Mouse (Mus musculus) lung, postnatal 0 days (tissue): ENCODE results near the gene D430041D05Rik. TPM values are rescaled to one million over a fixed set of nuclear protein-coding genes. Genes with fewer than 3 reads are reported as not detected.
A peak's percentile ranks its signal among the peaks of the same experiment; 100 is the strongest.

Source experiments
- ATAC-seq: fragments of 200-750 bp; cut with Nextera tagmentation; 2 replicates; pipeline ENCODE4 v1.8.0; 2017; ENCODE audit warnings: moderate library complexity
- DNase-seq: peaks from one replicate; pipeline ENCODE4 v3.0.0-alpha.2; 2016; ENCODE audit warnings: low spot score
- H3K27ac ChIP-seq: fragments of 300-500 bp; sonication (generic); 2 replicates; pipeline ENCODE4 v1.5.1; 2014; ENCODE audit warnings: antibody characterized with exemption, mild to moderate bottlenecking, low read length, mixed read lengths
- H3K27me3 ChIP-seq: fragments of 300-500 bp; sonication (generic); replicated peaks from 2 replicates; pipeline ENCODE4 v1.6.1; 2014; ENCODE audit warnings: low read length, mixed read lengths; ENCODE audit not compliant: insufficient read depth
- H3K36me3 ChIP-seq: fragments of 300-500 bp; sonication (generic); 2 replicates; pipeline ENCODE4 v1.6.1; 2014; ENCODE audit warnings: low read length, mixed read lengths; ENCODE audit not compliant: insufficient read depth
- H3K4me1 ChIP-seq: fragments of 300-500 bp; sonication (generic); 2 replicates; pipeline ENCODE4 v1.6.1; 2014; ENCODE audit warnings: antibody characterized with exemption, low read depth, low read length, mixed read lengths; ENCODE audit not compliant: insufficient read depth
- H3K4me2 ChIP-seq: fragments of 300-500 bp; sonication (generic); replicated peaks from 2 replicates; pipeline ENCODE4 v1.6.1; 2014; ENCODE audit warnings: low read depth, mild to moderate bottlenecking, low read length, moderate library complexity, mixed read lengths
- H3K4me3 ChIP-seq: fragments of 300-500 bp; sonication (generic); 2 replicates; pipeline ENCODE4 v1.5.1; 2014; ENCODE audit warnings: low read depth, low read length
- H3K9ac ChIP-seq: fragments of 300-500 bp; sonication (generic); replicated peaks from 2 replicates; pipeline ENCODE4 v1.6.1; 2014; ENCODE audit warnings: low read depth, mild to moderate bottlenecking
- H3K9me3 ChIP-seq: fragments of 300-500 bp; sonication (generic); 2 replicates; pipeline ENCODE4 v1.6.1; 2016; ENCODE audit warnings: low read length, mixed read lengths
- CTCF ChIP-seq: IDR thresholded peaks from 2 replicates; pipeline ENCODE4 v1.5.1; 2016; ENCODE audit warnings: antibody characterized with exemption, mild to moderate bottlenecking
- EP300 ChIP-seq: IDR thresholded peaks from 2 replicates; pipeline ENCODE4 v1.6.1; 2016; ENCODE audit warnings: antibody characterized with exemption, mild to moderate bottlenecking, control low read depth
- WGBS: fragments of 180-500 bp; shearing (Covaris S2); extraction: QIAGEN DNeasy Blood & Tissue Kit; methylation state at CpG from one replicate; pipeline ENCODE4 v1.1.7; 2014; 5-methylcytosine and 5-hydroxymethylcytosine counted together
- polyA plus RNA-seq: library from polyadenylated mRNA; unstranded; fragments of >200 nt; fragmentation: Nextera tagmentation; extraction: Ambion mirVana; gene quantifications from 2 replicates; pipeline ENCODE4 v1.2.1, GENCODE M21; 2015

D430041D05Rik gene
- polyA plus RNA-seq: 0.69 and 0.79 TPM in 2 replicates

DNA sequence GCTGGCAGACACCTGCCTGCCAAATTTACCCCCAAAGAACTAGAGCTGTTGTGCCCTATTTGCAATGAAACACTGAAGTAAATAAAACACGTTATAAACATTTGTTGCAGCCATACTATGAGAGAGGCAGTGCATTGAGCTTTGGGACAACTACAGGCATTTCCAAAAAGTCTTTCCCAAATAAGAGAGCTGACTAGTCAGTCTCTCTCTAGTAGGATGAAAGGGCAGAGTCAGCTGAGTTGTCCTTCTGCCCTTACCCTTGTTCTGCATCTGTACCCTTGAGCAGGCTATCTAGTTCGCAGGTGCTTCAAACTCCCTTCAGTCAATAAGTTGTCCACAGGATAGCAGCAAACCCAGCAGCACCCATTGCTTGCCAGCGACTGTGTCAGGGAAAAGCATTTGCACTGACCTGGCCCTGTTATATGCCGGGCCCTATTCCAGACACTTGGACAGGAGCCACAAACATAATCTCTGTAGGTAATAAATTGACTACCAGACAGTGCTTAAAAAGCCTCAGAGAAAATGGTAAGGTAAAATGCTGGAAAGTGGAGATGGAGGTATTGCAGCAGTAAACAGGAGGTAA is at the start of gene D430041D05Rik:
TSS of gene D430041D05Rik (minus strand) at position 51 of the 583 bp plus-strand sequence.
- WGBS: 47% methylated on average over 4 of the region's 4 CpGs
- no peak for ATAC-seq
- H3K9me3 ChIP-seq: no peaks in the 10 kb centered on the region

DNA sequence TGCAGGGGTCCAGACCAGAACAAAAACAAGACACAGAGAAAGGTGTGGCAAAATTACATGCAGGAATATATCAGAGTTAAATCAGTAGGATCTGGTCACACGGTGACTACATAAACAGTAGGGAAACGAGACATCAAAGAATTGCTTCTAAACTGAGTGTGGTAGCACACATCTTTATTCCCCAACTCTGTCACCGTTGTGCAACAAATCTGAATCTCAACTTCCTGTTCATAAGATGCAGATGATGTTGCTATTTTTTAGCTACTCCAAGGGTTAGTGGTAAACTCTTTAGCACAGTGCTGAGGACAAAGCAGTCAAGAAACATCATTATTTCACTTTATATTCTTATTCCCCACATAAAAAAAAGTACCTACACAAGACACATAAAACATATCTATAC is 49.2 kb upstream of the D430041D05Rik start:
- DNase-seq (no peak), ATAC-seq (no peak)
- WGBS: 30% methylated on average over 3 of the region's 3 CpGs
- H3K27me3 ChIP-seq: no peaks in the 10 kb centered on the region
- H3K4me1 ChIP-seq: no peaks in the 10 kb centered on the region
- TF ChIP-seq CTCF (no peak), EP300 (no peak)
- H3K4me2 ChIP-seq: no peak overlapping the region
- no peak overlapping the region for H3K4me3 ChIP-seq
- no peaks in the 10 kb centered on the region for H3K36me3 ChIP-seq
- H3K27ac ChIP-seq: no peak overlapping the region
- H3K9ac ChIP-seq: no peak overlapping the region
- H3K9me3 ChIP-seq: no peaks in the 10 kb centered on the region

More for the DNA sequence above, at the start of gene D430041D05Rik:
- no peak for DNase-seq
- Histone ChIP-seq H3K4me1 (peaks cover 7% of the 10 kb centered on the region; the same call in 1 of the 2 replicates), H3K27me3 (peaks cover 27% of the 10 kb centered on the region), H3K4me2 (peak within 1 kb of the TSS; percentile 94), H3K27ac (no peak within 1 kb of the TSS), H3K9ac (no peak within 1 kb of the TSS), H3K36me3 (no peaks in the 10 kb centered on the region), H3K4me3 (peak within 1 kb of the TSS; percentile 42)
- no peak for TF ChIP-seq CTCF
- TF ChIP-seq EP300: no peak

DNA sequence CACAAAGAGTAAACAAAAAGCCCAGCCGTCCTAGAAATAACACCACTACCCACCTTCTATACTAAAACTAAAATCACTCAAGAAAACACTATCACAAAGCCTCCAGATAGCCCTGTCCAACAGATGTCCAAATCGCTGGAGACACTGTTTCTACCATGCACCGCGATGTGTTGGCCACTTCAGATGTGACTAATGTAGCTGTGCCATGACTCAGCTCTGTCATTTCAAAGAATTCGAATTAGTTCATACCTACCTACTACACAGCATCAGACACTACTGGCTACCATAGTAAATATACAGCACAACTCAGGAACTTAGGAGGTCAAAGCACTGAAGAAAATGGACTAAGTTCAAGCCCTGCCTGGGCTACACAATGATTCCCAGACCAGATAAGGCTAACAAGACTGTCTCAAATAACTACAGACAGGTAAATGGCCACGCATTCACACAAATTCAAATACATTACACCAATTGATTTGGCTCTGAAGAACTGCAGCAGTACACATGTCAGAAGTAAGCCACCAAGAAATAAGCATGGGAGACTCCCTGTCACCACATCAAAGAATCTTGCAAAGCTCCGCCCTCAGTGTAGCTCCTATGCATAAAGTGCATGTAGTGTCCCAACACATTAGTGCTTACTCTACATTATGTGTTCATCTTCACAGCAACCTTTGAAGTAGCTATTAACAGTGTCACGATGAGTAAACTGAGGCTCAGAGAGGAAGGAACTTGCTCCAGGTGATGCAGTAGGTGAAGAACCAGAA is 47.9 kb upstream of the D430041D05Rik start:
- no peak overlapping the region for H3K4me3 ChIP-seq

DNA sequence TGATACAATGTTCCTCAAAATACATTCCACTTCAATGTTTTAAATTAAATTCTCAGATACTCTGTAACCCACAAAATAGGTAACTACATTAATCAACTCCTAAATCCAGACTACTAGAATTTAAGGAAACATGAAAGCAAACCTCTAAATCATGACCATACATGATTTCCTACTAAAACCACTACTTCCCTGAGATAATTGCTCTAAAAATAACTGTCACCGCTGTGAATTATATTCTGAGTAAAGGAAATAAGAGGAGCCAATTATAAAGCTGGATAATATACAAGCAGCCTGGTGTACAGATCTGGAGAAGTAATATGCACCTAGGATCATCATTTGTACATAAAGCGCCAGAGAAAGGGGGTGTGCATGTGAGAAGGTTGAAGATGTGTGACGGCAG is 46.3 kb upstream of the D430041D05Rik start:
- no peak overlapping the region for H3K4me2 ChIP-seq
- 55% methylated on average over 3 of the region's 3 CpGs for WGBS
- no peak overlapping the region for H3K9ac ChIP-seq
- ATAC-seq (no peak), DNase-seq (no peak)
- H3K36me3 ChIP-seq: no peaks in the 10 kb centered on the region
- H3K4me3 ChIP-seq: no peak overlapping the region
- H3K27ac ChIP-seq: no peak overlapping the region
- TF ChIP-seq EP300: no peak
- TF ChIP-seq CTCF: no peak
- 0 out of 2 replicates have a peak, but pooled peaks cover 2% of the 10 kb centered on the region for H3K4me1 ChIP-seq
- H3K27me3 ChIP-seq: no peaks in the 10 kb centered on the region
- H3K9me3 ChIP-seq: no peaks in the 10 kb centered on the region

More for the DNA sequence above, 47.9 kb upstream of the D430041D05Rik start:
- ATAC-seq (peak; percentile 50; the same call in 1 of the 2 replicates), DNase-seq (no peak)
- Histone ChIP-seq H3K4me1 (0 out of 2 replicates have a peak, but pooled peaks cover 2% of the 10 kb centered on the region), H3K27ac (no peak overlapping the region), H3K9ac (no peak overlapping the region), H3K4me2 (no peak overlapping the region), H3K9me3 (no peaks in the 10 kb centered on the region), H3K27me3 (no peaks in the 10 kb centered on the region), H3K36me3 (no peaks in the 10 kb centered on the region)
- TF ChIP-seq EP300 (no peak), CTCF (no peak)
- WGBS: 84% methylated on average over 8 of the region's 8 CpGs

DNA sequence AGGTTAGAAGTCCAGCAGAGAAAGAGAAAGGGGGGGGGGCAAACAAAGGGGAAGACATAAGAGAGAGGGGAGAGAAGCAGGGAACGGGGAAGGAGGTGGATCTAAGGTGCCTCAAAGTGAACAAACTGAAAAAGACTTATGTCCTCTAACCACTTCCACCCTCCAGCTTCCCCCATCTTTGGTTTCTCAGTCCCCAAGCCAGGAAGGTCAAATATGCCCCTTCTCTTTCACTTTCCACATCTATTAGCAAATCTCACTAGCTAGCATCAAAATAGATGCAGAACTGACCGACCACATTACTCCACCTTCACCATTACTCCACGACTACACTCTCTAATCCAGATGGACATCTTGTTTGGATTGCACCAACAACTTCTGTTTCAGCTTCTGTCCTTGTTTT is 39.9 kb upstream of the D430041D05Rik start:
- Histone ChIP-seq H3K4me1 (peaks cover 11% of the 10 kb centered on the region), H3K4me3 (no peak overlapping the region), H3K36me3 (no peaks in the 10 kb centered on the region), H3K9ac (no peak overlapping the region), H3K9me3 (no peaks in the 10 kb centered on the region), H3K4me2 (no peak overlapping the region), H3K27ac (no peak overlapping the region), H3K27me3 (no peaks in the 10 kb centered on the region)
- TF ChIP-seq EP300: no peak
- no peak for TF ChIP-seq CTCF
- WGBS: 77% methylated on average over 3 of the region's 3 CpGs
- ATAC-seq (no peak), DNase-seq (no peak)

DNA sequence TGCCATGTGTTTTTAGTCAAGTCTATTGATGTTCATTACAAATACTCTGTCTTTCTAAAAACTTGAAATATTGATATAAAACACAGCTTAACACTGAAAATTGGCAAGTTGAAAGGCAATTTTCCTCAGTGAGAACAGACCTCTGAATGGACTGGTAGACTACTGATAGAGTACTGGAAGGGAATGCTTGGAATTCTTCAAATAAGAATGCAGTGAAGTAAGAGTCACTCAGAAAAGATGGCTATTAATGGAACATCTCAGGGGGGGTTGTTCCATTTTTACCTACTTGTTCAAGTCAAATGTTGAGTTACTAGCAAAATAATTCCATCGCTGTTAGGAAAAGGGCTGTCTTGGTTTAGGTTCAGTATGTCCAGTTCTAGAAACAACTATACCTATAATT is 38.4 kb upstream of the D430041D05Rik start:
- H3K4me2 ChIP-seq: no peak overlapping the region
- no peak overlapping the region for H3K9ac ChIP-seq
- H3K27ac ChIP-seq: no peak overlapping the region

More for the DNA sequence above, 38.4 kb upstream of the D430041D05Rik start:
- ATAC-seq: no peak
- Histone ChIP-seq H3K9me3 (no peaks in the 10 kb centered on the region), H3K4me1 (peaks cover 9% of the 10 kb centered on the region), H3K36me3 (no peaks in the 10 kb centered on the region), H3K4me3 (no peak overlapping the region), H3K27me3 (no peaks in the 10 kb centered on the region)
- peak; percentile 54 for TF ChIP-seq EP300
- TF ChIP-seq CTCF: no peak
- WGBS: 71% methylated on average over 1 of the region's 1 CpGs
- no peak for DNase-seq
